Mouse (Mus musculus) embryonic fibroblast, embryonic 13.5 days (primary cell): ENCODE results near the gene Cep72.

Experiments
- CTCF ChIP-seq: IDR thresholded peaks from 2 replicates; pipeline ENCODE4 v1.5.1; 2011; ENCODE audit warnings: mild to moderate bottlenecking, control low read depth, low read length, moderate library complexity, borderline replicate concordance; ENCODE audit not compliant: insufficient read depth
- POLR2A ChIP-seq: IDR thresholded peaks from 2 replicates; pipeline ENCODE4 v1.6.1; 2011; ENCODE audit warnings: low read depth, mild to moderate bottlenecking, control low read depth, low read length, moderate library complexity

- TF ChIP-seq CTCF, result no peak
- no peak for TF ChIP-seq POLR2A
Observed at GRCm38 (mm10) chr13:74107410-74107809, 45.3 kb upstream of the Cep72 start.
